Mouse (Mus musculus) adrenal gland, adult (tissue): ENCODE results near the gene Ocrl.

ENCODE experiments used
- DNase-seq, 2 experiments: peaks; one replicate each; pipeline ENCODE4 v3.0.0; 2022 to 2023; ENCODE audit warnings: low spot score in 1 of 2; ENCODE audit not compliant: inconsistent age in 2 of 2

The Ocrl gene

GRCm38 (mm10) chrX:47976551-47976950, 64.4 kb downstream of the Ocrl start:
- peak; percentile 51 to 71 for DNase-seq

DNA sequence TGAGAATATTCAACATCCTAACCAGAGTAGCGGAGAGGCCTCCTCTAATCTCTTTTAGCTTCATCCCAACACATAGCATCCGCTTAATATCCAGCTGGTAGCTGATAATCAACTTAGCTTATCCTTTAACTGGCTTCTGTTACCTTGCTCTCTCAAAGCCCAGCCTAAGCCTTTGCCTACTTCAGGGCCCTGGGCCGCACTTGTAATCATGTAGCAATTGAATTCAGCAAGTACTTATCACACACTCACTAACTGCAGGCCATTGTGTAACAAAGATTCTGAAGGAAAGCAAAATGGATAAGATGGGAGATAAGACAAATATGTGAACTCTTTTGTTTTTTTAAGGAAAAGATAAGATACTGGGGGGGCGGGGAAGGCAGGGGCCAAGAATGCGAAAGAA, 64.9 kb downstream of the Ocrl start:
- DNase-seq = no peak

DNA sequence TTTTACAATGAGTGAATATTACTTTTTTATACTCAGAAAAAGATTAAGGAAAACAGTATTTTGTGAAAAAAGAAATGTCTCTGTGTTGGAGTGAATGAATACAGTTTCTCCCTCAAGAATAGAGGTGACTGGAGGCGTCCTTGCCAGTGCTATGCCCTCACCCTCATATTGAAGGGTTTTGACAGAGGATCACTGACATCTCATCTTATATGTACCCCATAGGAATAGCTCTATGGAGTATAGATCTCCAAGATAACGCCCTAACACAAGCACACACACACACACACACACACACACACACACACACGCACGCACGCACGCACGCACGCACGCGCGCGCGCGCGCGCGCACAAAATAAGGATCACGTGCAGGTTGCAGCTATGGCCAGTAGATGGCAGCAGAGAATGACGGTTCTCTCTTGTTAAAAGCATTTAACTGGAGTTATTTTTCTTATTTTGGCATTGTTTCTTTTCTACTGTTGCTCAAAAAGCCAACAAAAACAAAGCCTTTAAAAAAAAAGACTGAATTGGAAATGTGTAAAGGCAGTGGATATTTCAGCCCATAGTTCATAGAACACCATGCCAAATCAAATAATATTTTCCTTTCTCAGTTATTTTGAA, 72.9 kb downstream of the Ocrl start:
- peak; percentile 37 to 71 for DNase-seq

DNA sequence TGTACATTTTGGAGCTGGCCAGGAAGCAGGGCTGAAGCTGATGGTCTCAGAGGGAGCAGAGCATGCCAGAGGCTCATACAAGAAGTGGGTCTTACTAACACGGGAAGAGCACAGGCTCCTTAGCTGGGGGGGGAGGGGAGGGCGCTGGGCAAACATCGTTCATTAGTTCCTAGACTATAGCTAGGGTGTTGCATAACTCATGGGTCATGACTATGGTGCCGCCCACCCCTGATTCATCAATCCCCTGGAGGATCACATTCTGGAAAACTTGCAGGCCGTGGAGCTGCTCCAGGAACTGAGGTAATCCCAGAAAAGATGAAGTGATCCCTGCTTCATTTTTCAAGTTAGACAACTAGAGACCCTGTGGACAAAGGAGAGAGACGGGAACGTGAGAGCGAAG, 75.8 kb downstream of the Ocrl start:
- no peak for DNase-seq

DNA sequence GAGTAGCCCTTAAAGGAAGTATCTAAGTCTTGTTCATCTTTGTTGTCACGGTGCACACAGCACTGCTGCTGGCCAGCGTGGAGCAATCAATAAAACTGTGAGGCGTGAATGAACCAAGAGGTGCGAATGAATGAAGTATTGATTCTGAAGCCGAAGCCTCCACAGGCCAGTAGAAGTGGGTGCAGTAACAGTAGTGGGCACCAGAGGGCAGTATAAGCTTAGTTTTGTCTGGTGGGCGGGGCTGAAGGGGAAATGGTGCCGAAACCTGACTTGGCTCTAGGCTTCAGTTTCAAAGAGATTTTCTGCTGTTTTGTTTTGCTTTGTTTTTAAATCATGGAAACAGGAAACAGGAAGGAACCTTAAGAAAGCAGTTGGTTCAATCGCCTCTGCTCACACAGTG, 80.4 kb downstream of the Ocrl start:
- DNase-seq = peak; percentile 65 to 92

DNA sequence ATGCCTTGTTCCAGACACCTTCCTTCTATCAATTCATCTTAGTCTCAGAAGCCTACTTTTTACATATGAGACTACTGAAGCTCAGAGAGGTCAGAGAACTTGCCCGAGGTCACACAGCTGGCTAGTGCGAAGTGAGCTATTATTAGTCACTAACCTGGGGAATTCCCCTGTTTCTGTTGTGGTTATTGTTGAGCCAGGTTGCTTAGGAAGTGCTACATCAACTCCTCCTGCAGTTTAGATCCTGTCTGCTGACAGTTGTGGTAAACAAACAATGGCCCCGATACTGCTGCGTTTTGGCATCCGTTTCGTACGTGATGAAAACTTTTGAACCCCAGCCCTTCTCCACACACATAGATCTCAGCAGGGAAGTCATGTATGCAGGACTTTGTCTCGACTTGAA, 86.2 kb downstream of the Ocrl start:
- no peak for DNase-seq

- DNase-seq = peak in 1 of 2 experiments; percentile 27
Observed at GRCm38 (mm10) chrX:48001151-48001550, 89.0 kb downstream of the Ocrl start.

GRCm38 (mm10) chrX:48004786-48005185, 92.6 kb downstream of the Ocrl start:
- no peak for DNase-seq

GRCm38 (mm10) chrX:48006062-48006461, 93.9 kb downstream of the Ocrl start:
- no peak for DNase-seq

GRCm38 (mm10) chrX:48011656-48012055, 99.5 kb downstream of the Ocrl start:
- DNase-seq = no peak
